In genomic region chr8:47943049-47943448, GRCm38 (mm10) we compare ENCODE assay signal across 8 mouse cellular contexts. TPM values are rescaled to one million over a fixed set of nuclear protein-coding genes. Genes with fewer than 3 reads are reported as not detected.
DNase-seq lines count a peak whose midpoint lies in the region; ATAC-seq and TF ChIP-seq lines count a peak whose summit lies in the region.
"Had no signal": no experiment of that assay in that cellular context is flagged by ENCODE, and none has a peak within 500 bp of the region (broad histone marks: within the 10 kb centered on the region; RNA-seq: fewer than 3 reads in every experiment).

No protein-coding gene starts in this region.

- no peaks in the 10 kb centered on the region for H3K27me3 ChIP-seq in lung, postnatal 0 days (replicated peaks; ENCODE audit: insufficient read depth, low read length)
- H3K27me3 ChIP-seq: heart, embryonic 15.5 days had no signal

- no peaks in the 10 kb centered on the region for H3K36me3 ChIP-seq in lung, postnatal 0 days (ENCODE audit: insufficient read depth, low read length)
- H3K36me3 ChIP-seq: heart, embryonic 15.5 days had no signal

- no peak overlapping the region for H3K27ac ChIP-seq in lung, postnatal 0 days (ENCODE audit: low read length)
- H3K27ac ChIP-seq: heart, embryonic 15.5 days had no signal

- H3K9me3 ChIP-seq in lung, postnatal 0 days (ENCODE audit: low read length), result no peaks in the 10 kb centered on the region
- H3K9me3 ChIP-seq: heart, embryonic 15.5 days had no signal

- 70% methylated on average over 10 of the region's 10 CpGs for WGBS in lung, postnatal 0 days

- no peak for TF ChIP-seq EP300 in lung, postnatal 0 days (IDR thresholded peaks at IDR 0.05)

- H3K4me3 ChIP-seq in lung, postnatal 0 days (ENCODE audit: low read depth, low read length), result no peak overlapping the region
- H3K4me3 ChIP-seq: heart, embryonic 15.5 days had no signal

- no peak overlapping the region for H3K9ac ChIP-seq in lung, postnatal 0 days (replicated peaks; ENCODE audit: low read depth)
- H3K9ac ChIP-seq: heart, embryonic 15.5 days had no signal

- TF ChIP-seq CTCF in lung, postnatal 0 days (IDR thresholded peaks at IDR 0.05), result peak; percentile 54

- ATAC-seq in granulocyte monocyte progenitor cell, adult 5-6 weeks (replicated peaks; ENCODE audit: poor library complexity, severe bottlenecking), result peak; percentile 47; the same call in 1 of the 2 replicates
- ATAC-seq in lung, postnatal 0 days, result no peak
- no peak; the same call in 1 of the 2 replicates for ATAC-seq in frontal cortex, adult (ENCODE audit: low TSS enrichment)

- no peak overlapping the region for H3K4me2 ChIP-seq in lung, postnatal 0 days (replicated peaks; ENCODE audit: low read depth, low read length)
- H3K4me2 ChIP-seq: heart, embryonic 15.5 days had no signal

- peaks cover 20% of the 10 kb centered on the region for H3K4me1 ChIP-seq in lung, postnatal 0 days (ENCODE audit: insufficient read depth, low read depth, low read length)

- peak; percentile 21 to 56 for DNase-seq in spleen, adult 18-20 months
- DNase-seq in spleen, adult 12 weeks (ENCODE audit: low spot score), result no peak
- DNase-seq in lung, postnatal 0 days (ENCODE audit: low spot score), result peak; percentile 28
- DNase-seq in ovary, postnatal 14 days (ENCODE audit: low spot score), result no peak
- no peak for DNase-seq in T-cell, adult 2 months (ENCODE audit: low spot score)

RNA-seq across cellular contexts. Expression of gene Wwc2, which starts 47.7 kb away (rescaled TPM):
- total RNA-seq in granulocyte monocyte progenitor cell, adult 5-6 weeks (2014; fragmentation: Nextera tagmentation), result 4.2 and 8.9 TPM in 2 replicates
- total RNA-seq in granulocyte monocyte progenitor cell, adult 5-6 weeks (2017), result 5.8 and 6.7 TPM in 2 replicates
- polyA plus RNA-seq in lung, postnatal 0 days (2015; fragmentation: Nextera tagmentation; extraction: Ambion mirVana), result 19.1 and 23.1 TPM in 2 replicates

Comparison
In these comparisons a context has a peak if more than half of its experiments do, and no peak if none do; other contexts are left out.
1. DNase-seq: peak in spleen, adult 18-20 months (2 of 2) and lung, postnatal 0 days (single experiment); none in spleen, adult 12 weeks (single experiment), ovary, postnatal 14 days (single experiment) and T-cell, adult 2 months (single experiment).